In genomic region chr5:120836731-120837585, GRCm38 (mm10) we compare ENCODE assay signal across 8 mouse cellular contexts. TPM values are rescaled to one million over a fixed set of nuclear protein-coding genes. Genes with fewer than 3 reads are reported as not detected.
DNase-seq lines count a peak whose midpoint lies in the region; TF ChIP-seq lines count a peak whose summit lies in the region.
"Had no signal": no experiment of that assay in that cellular context is flagged by ENCODE, and none has a peak within 500 bp of the region (broad histone marks: within the 10 kb centered on the region; RNA-seq: fewer than 3 reads in every experiment).

No protein-coding gene starts in this region.

- no peaks in the 10 kb centered on the region for H3K4me1 ChIP-seq in ES-E14 (ENCODE audit: control insufficient read depth in 2 of 2, insufficient read depth in 2 of 2, low read length in 2 of 2, poor library complexity in 1 of 2)
- H3K4me1 ChIP-seq in bone marrow, adult 2 months (ENCODE audit: control insufficient read depth, insufficient read depth, low read length) = no peaks in the 10 kb centered on the region
- H3K4me1 ChIP-seq in embryonic fibroblast, embryonic 13.5 days (ENCODE audit: control insufficient read depth, insufficient read depth, low read length) = no peaks in the 10 kb centered on the region
- no peaks in the 10 kb centered on the region for H3K4me1 ChIP-seq in liver, adult 2 months (ENCODE audit: control insufficient read depth, insufficient read depth, low read length)

- no peaks in the 10 kb centered on the region for H3K79me2 ChIP-seq in liver, adult 2 months (ENCODE audit: control insufficient read depth, insufficient read depth, low read length)

- 13% methylated on average over 8 of the region's 8 CpGs for WGBS in bone marrow, adult 2 months
- WGBS in liver, adult 2 months = 12% methylated on average over 8 of the region's 8 CpGs

- H3K27me3 ChIP-seq in liver, adult 2 months (ENCODE audit: control insufficient read depth, insufficient read depth, low read length) = peaks cover 2% of the 10 kb centered on the region; the same call in 1 of the 2 replicates

- in situ Hi-C loops in ES-E14 (cut with MboI; ENCODE audit: low sequenced_read_pairs in 2 of 2, unreplicated experiment in 2 of 2) = no loop called here

- no peak overlapping the region for H3K27ac ChIP-seq in ES-E14 (ENCODE audit: insufficient read depth, low read depth, low read length, poor library complexity, severe bottlenecking)
- no peak overlapping the region for H3K27ac ChIP-seq in bone marrow, adult 2 months (ENCODE audit: control insufficient read depth, insufficient read depth, low read depth, low read length, poor library complexity)
- no peak overlapping the region for H3K27ac ChIP-seq in embryonic fibroblast, embryonic 13.5 days (ENCODE audit: insufficient read depth, low read length)
- H3K27ac ChIP-seq in liver, adult 2 months (replicated peaks; ENCODE audit: insufficient read depth, low read depth, low read length) = no peak overlapping the region

- H3K9ac ChIP-seq in ES-E14 (ENCODE audit: insufficient read depth, low read depth, low read length, poor library complexity, severe bottlenecking) = no peak overlapping the region
- H3K9ac ChIP-seq in liver, adult 2 months (ENCODE audit: low read depth, low read length) = no peak overlapping the region

- no peaks in the 10 kb centered on the region for H3K36me3 ChIP-seq in ES-E14 (ENCODE audit: control insufficient read depth, insufficient read depth, low read length, poor library complexity, severe bottlenecking)
- H3K36me3 ChIP-seq in liver, adult 2 months (ENCODE audit: control insufficient read depth, insufficient read depth, low read length) = no peaks in the 10 kb centered on the region

- TF ChIP-seq CTCF in bone marrow, adult 2 months (IDR thresholded peaks at IDR 0.05; ENCODE audit: control insufficient read depth, insufficient read depth, low read length) = peak; percentile 65
- TF ChIP-seq CTCF in embryonic fibroblast, embryonic 13.5 days (IDR thresholded peaks at IDR 0.05; ENCODE audit: borderline replicate concordance, insufficient read depth, low read length) = peak; percentile 27; the same call in 1 of the 2 replicates
- TF ChIP-seq CTCF in liver, adult 2 months (IDR thresholded peaks at IDR 0.05; ENCODE audit: low read depth, low read length) = peak; percentile 67

- peak; percentile 26 to 62 for DNase-seq in left cerebral cortex, adult 18-20 months (ENCODE audit: low spot score in 2 of 2)
- no peak for DNase-seq in left cerebral cortex, postnatal 36 days (ENCODE audit: low spot score in 2 of 2)
- peak; percentile 84 for DNase-seq in ES-E14 (ENCODE audit: low read depth, low spot score)
- peak; percentile 29 for DNase-seq in liver, adult 2 months (ENCODE audit: extremely low read depth, low read depth, low spot score)
- DNase-seq in right cerebral cortex, postnatal 4 days = peak; percentile 69

- H3K4me3 ChIP-seq in ES-E14 (ENCODE audit: insufficient read depth in 1 of 2, low read depth in 1 of 2, low read length in 2 of 2, poor library complexity in 1 of 2, severe bottlenecking in 1 of 2) = no peak overlapping the region
- H3K4me3 ChIP-seq in bone marrow, adult 2 months (replicated peaks; ENCODE audit: control insufficient read depth, low read depth, low read length) = no peak overlapping the region
- H3K4me3 ChIP-seq in embryonic fibroblast, embryonic 13.5 days (ENCODE audit: insufficient read depth, low read length) = no peak overlapping the region
- H3K4me3 ChIP-seq in liver, adult 2 months (ENCODE audit: insufficient read depth, low read depth, low read length) = no peak overlapping the region

- no peak for TF ChIP-seq POLR2A in bone marrow, adult 2 months (IDR thresholded peaks at IDR 0.05; ENCODE audit: borderline replicate concordance, control insufficient read depth, low read depth, low read length)
- no peak for TF ChIP-seq POLR2A in embryonic fibroblast, embryonic 13.5 days (IDR thresholded peaks at IDR 0.05; ENCODE audit: low read depth, low read length)
- no peak for TF ChIP-seq POLR2A in liver, adult 2 months (IDR thresholded peaks at IDR 0.05; ENCODE audit: extremely low read depth, insufficient read depth, low read length)

- intact Hi-C loops in left cerebral cortex, postnatal 36 days (cut with DNase I) = no loop called here

- H3K9me3 ChIP-seq in ES-E14 (ENCODE audit: control insufficient read depth, insufficient read depth, low read depth, low read length) = no peaks in the 10 kb centered on the region

TF ChIP-seq in ES-E14, 5 proteins besides CTCF, POLR2A, EP300 and RAD21:
- TF ChIP-seq ZC3H11A (IDR thresholded peaks at IDR 0.05; ENCODE audit: borderline replicate concordance, low read depth, low read length) = peak; percentile 84
- no peak for TF ChIP-seq HCFC1 (IDR thresholded peaks at IDR 0.05; ENCODE audit: borderline replicate concordance, insufficient read depth, low read length)

RNA-seq across cellular contexts. Expression of gene Oas1f, which starts 10.2 kb away (rescaled TPM):
- not detected for total RNA-seq in left cerebral cortex, adult 18-20 months (2021)
- total RNA-seq in left cerebral cortex, postnatal 36 days (2021) = not detected
- 0.45 and 1.1 TPM in 2 replicates for total RNA-seq in ES-E14 (2012; rRNA removed)
- not detected in 2 replicates for polyA plus RNA-seq in bone marrow, adult 2 months (2011; ENCODE audit: insufficient read depth, insufficient read length, low replicate concordance, missing spikeins)
- not detected in 2 replicates for polyA plus RNA-seq in embryonic fibroblast, embryonic 13.5 days (2011; ENCODE audit: insufficient read length, low read depth, missing spikeins)
- total RNA-seq in liver, adult 2 months (2014; rRNA removed) = not detected in 2 replicates
- polyA plus RNA-seq in liver, adult 2 months (2012; rRNA removed) = not detected in 2 replicates
- polyA plus RNA-seq: neural tube, embryonic 14.5 days had no signal

RNA-seq across cellular contexts. Expression of gene Oas1h, which starts 24.3 kb away (rescaled TPM):
- total RNA-seq in left cerebral cortex, adult 18-20 months (2021) = not detected
- total RNA-seq in left cerebral cortex, postnatal 36 days (2021) = not detected
- not detected in 2 replicates for total RNA-seq in ES-E14 (2012; rRNA removed)
- not detected in 2 replicates for polyA plus RNA-seq in bone marrow, adult 2 months (2011; ENCODE audit: insufficient read depth, insufficient read length, low replicate concordance, missing spikeins)
- not detected in 2 replicates for polyA plus RNA-seq in embryonic fibroblast, embryonic 13.5 days (2011; ENCODE audit: insufficient read length, low read depth, missing spikeins)
- total RNA-seq in liver, adult 2 months (2014; rRNA removed) = not detected in 2 replicates
- polyA plus RNA-seq in liver, adult 2 months (2012; rRNA removed) = not detected in 2 replicates
- polyA plus RNA-seq: neural tube, embryonic 14.5 days had no signal

RNA-seq across cellular contexts. Expression of gene Oas1c, which starts 24.6 kb away (rescaled TPM):
- total RNA-seq in left cerebral cortex, adult 18-20 months (2021) = under 1 TPM; 0.56 to 0.80 TPM
- 1 to 10 TPM in 1 of 2 experiments, under 1 TPM in 1; 0.91 to 1.9 TPM for total RNA-seq in left cerebral cortex, postnatal 36 days (2021)
- total RNA-seq in ES-E14 (2012; rRNA removed) = 1.2 and 1.6 TPM in 2 replicates
- 9.1 and 12.1 TPM in 2 replicates for polyA plus RNA-seq in bone marrow, adult 2 months (2011; ENCODE audit: insufficient read depth, insufficient read length, low replicate concordance, missing spikeins)
- polyA plus RNA-seq in embryonic fibroblast, embryonic 13.5 days (2011; ENCODE audit: insufficient read length, low read depth, missing spikeins) = 1.3 and 1.9 TPM in 2 replicates
- 1.5 TPM in 2 replicates for total RNA-seq in liver, adult 2 months (2014; rRNA removed)
- 0.39 and 1.6 TPM in 2 replicates for polyA plus RNA-seq in liver, adult 2 months (2012; rRNA removed)

RNA-seq across cellular contexts. Expression of gene Oas1e, which starts 41.6 kb away (rescaled TPM):
- total RNA-seq in left cerebral cortex, adult 18-20 months (2021) = not detected
- not detected for total RNA-seq in left cerebral cortex, postnatal 36 days (2021)
- total RNA-seq in ES-E14 (2012; rRNA removed) = 0.18 and 0.32 TPM in 2 replicates
- polyA plus RNA-seq in bone marrow, adult 2 months (2011; ENCODE audit: insufficient read depth, insufficient read length, low replicate concordance, missing spikeins) = 3.7 TPM in 1 of 2 replicates, not detected in the other
- not detected in 2 replicates for polyA plus RNA-seq in embryonic fibroblast, embryonic 13.5 days (2011; ENCODE audit: insufficient read length, low read depth, missing spikeins)
- total RNA-seq in liver, adult 2 months (2014; rRNA removed) = not detected in 2 replicates
- polyA plus RNA-seq in liver, adult 2 months (2012; rRNA removed) = not detected in 2 replicates

RNA-seq across cellular contexts. Expression of gene Oas1g, which starts 50.5 kb away (rescaled TPM):
- total RNA-seq in left cerebral cortex, adult 18-20 months (2021) = not detected
- total RNA-seq in left cerebral cortex, postnatal 36 days (2021) = under 1 TPM in 1 of 2 experiments, not detected in 1; 0.54 TPM
- total RNA-seq in ES-E14 (2012; rRNA removed) = 9.1 and 9.6 TPM in 2 replicates
- 10.0 and 23.1 TPM in 2 replicates for polyA plus RNA-seq in bone marrow, adult 2 months (2011; ENCODE audit: insufficient read depth, insufficient read length, low replicate concordance, missing spikeins)
- polyA plus RNA-seq in embryonic fibroblast, embryonic 13.5 days (2011; ENCODE audit: insufficient read length, low read depth, missing spikeins) = 1.3 TPM in 1 of 2 replicates, not detected in the other
- total RNA-seq in liver, adult 2 months (2014; rRNA removed) = 3.5 and 4.3 TPM in 2 replicates
- polyA plus RNA-seq in liver, adult 2 months (2012; rRNA removed) = 0.73 and 2.9 TPM in 2 replicates
- polyA plus RNA-seq: neural tube, embryonic 14.5 days had no signal

Comparison
In these comparisons a context has a peak if more than half of its experiments do, and no peak if none do; other contexts are left out.
1. DNase-seq: peak in left cerebral cortex, adult 18-20 months (2 of 2), ES-E14 (single experiment), liver, adult 2 months (single experiment) and right cerebral cortex, postnatal 4 days (single experiment); none in left cerebral cortex, postnatal 36 days (0 of 2).
2. Peak in every context shown above with its lines, with median percentiles within 50 percentile points of each other: CTCF ChIP-seq.